ENCODE assay signal across 9 mouse cellular contexts in the genomic region with DNA sequence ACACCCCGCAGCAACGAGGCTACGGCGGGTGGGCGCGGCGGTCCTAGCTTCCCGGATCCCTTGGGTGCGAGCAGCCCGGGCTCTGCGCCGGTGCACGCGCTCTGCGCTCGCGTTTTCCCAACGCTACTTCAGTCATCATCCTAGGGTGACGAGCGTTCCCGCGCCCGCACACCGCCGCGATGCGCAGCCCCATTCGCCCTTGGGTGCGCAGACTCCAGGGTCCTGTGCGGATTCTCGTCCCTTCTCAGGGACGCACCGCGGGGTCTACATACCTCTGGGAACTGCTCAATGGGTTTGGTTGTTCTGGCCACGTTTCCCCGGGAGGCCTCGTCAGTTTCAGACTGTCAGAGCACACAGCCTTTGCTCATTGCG. TPM values are rescaled to one million over a fixed set of nuclear protein-coding genes. Genes with fewer than 3 reads are reported as not detected.
DNase-seq lines count a peak whose midpoint lies in the region; ATAC-seq and TF ChIP-seq lines count a peak whose summit lies in the region.
"Had no signal": no experiment of that assay in that cellular context is flagged by ENCODE, and none has a peak within 500 bp of the region (broad histone marks: within the 10 kb centered on the region; RNA-seq: fewer than 3 reads in every experiment).

No protein-coding gene starts in this region.

- H3K4me3 ChIP-seq in heart, embryonic 14.5 days (ENCODE audit: control insufficient read depth in 1 of 2, insufficient read depth in 1 of 2, low read depth in 1 of 2, low read length in 2 of 2), result peak overlapping the region; percentile 57 to 70
- peak overlapping the region; percentile 49 for H3K4me3 ChIP-seq in heart, postnatal 0 days (ENCODE audit: low read depth, low read length)
- peak overlapping the region; percentile 50 for H3K4me3 ChIP-seq in liver, embryonic 13.5 days (replicated peaks)

- H3K27ac ChIP-seq in heart, embryonic 14.5 days (replicated peaks in 1 of 2; ENCODE audit: control insufficient read depth in 1 of 2, insufficient read depth in 1 of 2, low read depth in 2 of 2, low read length in 2 of 2), result no peak overlapping the region
- no peak overlapping the region for H3K27ac ChIP-seq in heart, postnatal 0 days (ENCODE audit: low read depth)
- no peak overlapping the region for H3K27ac ChIP-seq in liver, embryonic 13.5 days

- H3K4me2 ChIP-seq in heart, embryonic 14.5 days (ENCODE audit: low read length), result peak overlapping the region; percentile 97
- H3K4me2 ChIP-seq in heart, postnatal 0 days (ENCODE audit: low read depth, low read length), result peak overlapping the region; percentile 82
- H3K4me2 ChIP-seq in liver, embryonic 13.5 days, result peak overlapping the region; percentile 67

- H3K27me3 ChIP-seq in heart, embryonic 14.5 days (ENCODE audit: control insufficient read depth, insufficient read depth, low read length), result peaks cover 52% of the 10 kb centered on the region
- peaks cover 39% of the 10 kb centered on the region for H3K27me3 ChIP-seq in heart, postnatal 0 days (ENCODE audit: control insufficient read depth, insufficient read depth, low read length)
- H3K27me3 ChIP-seq in liver, embryonic 13.5 days, result peaks cover 55% of the 10 kb centered on the region
- H3K27me3 ChIP-seq in splenic B cell, adult 2 months (ENCODE audit: control insufficient read depth, insufficient read depth, low read length, poor library complexity, severe bottlenecking), result no peaks in the 10 kb centered on the region

- no peak for TF ChIP-seq CTCF in heart, postnatal 0 days (IDR thresholded peaks at IDR 0.05; ENCODE audit: low read depth)

- peak overlapping the region; percentile 69 for H3K9ac ChIP-seq in heart, embryonic 14.5 days (ENCODE audit: low read length)
- no peak overlapping the region; the same call in 1 of the 2 replicates for H3K9ac ChIP-seq in heart, postnatal 0 days (replicated peaks; ENCODE audit: low read depth, low read length)
- H3K9ac ChIP-seq in liver, embryonic 13.5 days, result no peak overlapping the region

- no peak for TF ChIP-seq EP300 in heart, postnatal 0 days (IDR thresholded peaks at IDR 0.05; ENCODE audit: low read depth)

- DNase-seq in heart, adult 11 months, result no peak
- DNase-seq in A20 (ENCODE audit: low read depth, low spot score) (peak; percentile 73), adipocyte (ENCODE audit: low spot score) (peak; percentile 21)
- no peak for DNase-seq in heart, postnatal 0 days (ENCODE audit: low spot score)
- no peak for DNase-seq in liver, embryonic 13.5 days
- peak; percentile 36 for DNase-seq in splenic B cell, adult 2 months (ENCODE audit: low read depth, low spot score)
- no peak for DNase-seq in cerebellum, adult 8-10 months

- H3K9me3 ChIP-seq in heart, embryonic 14.5 days (ENCODE audit: control insufficient read depth, low read length), result no peaks in the 10 kb centered on the region
- H3K9me3 ChIP-seq in heart, postnatal 0 days (replicated peaks; ENCODE audit: control insufficient read depth, low read length), result no peaks in the 10 kb centered on the region
- no peaks in the 10 kb centered on the region for H3K9me3 ChIP-seq in liver, embryonic 13.5 days (replicated peaks)

- peaks cover 2 to 6% of the 10 kb centered on the region in 2 experiments; a peak in 3 of 4 replicates for H3K4me1 ChIP-seq in heart, embryonic 14.5 days (ENCODE audit: control insufficient read depth in 2 of 2, insufficient read depth in 2 of 2, low read length in 2 of 2)
- 0 out of 2 replicates have a peak, but pooled peaks cover 6% of the 10 kb centered on the region for H3K4me1 ChIP-seq in heart, postnatal 0 days (ENCODE audit: control insufficient read depth, insufficient read depth)
- H3K4me1 ChIP-seq in liver, embryonic 13.5 days (replicated peaks), result no peaks in the 10 kb centered on the region

- WGBS in heart, embryonic 14.5 days, result under 1% methylated on average over 38 of the region's 38 CpGs
- WGBS in heart, postnatal 0 days, result under 1% methylated on average over 37 of the region's 38 CpGs
- under 1% methylated on average over 38 of the region's 38 CpGs for WGBS in liver, embryonic 13.5 days (ENCODE audit: insufficient replicate concordance)

- 0 out of 2 replicates have a peak, but pooled peaks have one; percentile 7 for ATAC-seq in heart, embryonic 14.5 days (ENCODE audit: insufficient number of reproducible peaks, insufficient read depth, low FRiP score, low read depth)
- ATAC-seq in heart, postnatal 0 days (ENCODE audit: insufficient read depth, low read depth), result no peak
- no peak for ATAC-seq in liver, embryonic 13.5 days (ENCODE audit: low read depth)

- no peaks in the 10 kb centered on the region for H3K36me3 ChIP-seq in heart, embryonic 14.5 days (ENCODE audit: control insufficient read depth, insufficient read depth, low read length)
- H3K36me3 ChIP-seq in heart, postnatal 0 days (replicated peaks; ENCODE audit: control insufficient read depth, insufficient read depth, low read length), result no peaks in the 10 kb centered on the region
- H3K36me3 ChIP-seq in liver, embryonic 13.5 days, result no peaks in the 10 kb centered on the region
- H3K36me3 ChIP-seq in splenic B cell, adult 2 months (ENCODE audit: control insufficient read depth, insufficient read depth, low read length, poor library complexity, severe bottlenecking), result no peaks in the 10 kb centered on the region

RNA-seq across cellular contexts. Expression of a gene that starts 31.8 kb away (rescaled TPM):
- not detected in 2 replicates for polyA plus RNA-seq in heart, embryonic 14.5 days (2014; fragmentation: Nextera tagmentation; extraction: Ambion mirVana)
- total RNA-seq in heart, postnatal 0 days (2014; rRNA removed; ENCODE audit: low replicate concordance), result not detected in 2 replicates
- polyA plus RNA-seq in heart, postnatal 0 days (2015; fragmentation: Nextera tagmentation; extraction: Ambion mirVana), result not detected in 2 replicates
- not detected in 2 replicates for polyA plus RNA-seq in liver, embryonic 13.5 days (2015; fragmentation: Nextera tagmentation; extraction: Ambion mirVana)
- total RNA-seq: left cerebral cortex, adult 8-10 months had no signal

Comparison
In these comparisons a context has a peak if more than half of its experiments do, and no peak if none do; other contexts are left out.
1. DNase-seq: peak in A20 (single experiment), adipocyte (single experiment) and splenic B cell, adult 2 months (single experiment); none in heart, adult 11 months (single experiment), heart, postnatal 0 days (single experiment), liver, embryonic 13.5 days (single experiment) and cerebellum, adult 8-10 months (single experiment).
2. Peak in every context shown above with its lines, with median percentiles within 50 percentile points of each other: H3K4me2 ChIP-seq and H3K4me3 ChIP-seq.